Mouse (Mus musculus): ENCODE measurements around the gene Lrrc71. TPM values are rescaled to one million over a fixed set of nuclear protein-coding genes. Genes with fewer than 3 reads are reported as not detected.

The Lrrc71 gene
- polyA plus RNA-seq, 1 experiment from 2014 or later, result 0.92 TPM

- peaks cover 45% of the 10 kb centered on the region for H3K36me3 ChIP-seq (ENCODE audit: control insufficient read depth, insufficient read depth)
- no peak for ATAC-seq
- H3K27ac ChIP-seq (ENCODE audit: low read length), result no peak overlapping the region
- H3K4me3 ChIP-seq (replicated peaks; ENCODE audit: low read length), result no peak overlapping the region
- no peak overlapping the region for H3K9ac ChIP-seq (replicated peaks; ENCODE audit: low read depth, low read length)
- no peaks in the 10 kb centered on the region for H3K4me1 ChIP-seq (replicated peaks; ENCODE audit: control insufficient read depth, insufficient read depth, low read length)
- H3K9me3 ChIP-seq (ENCODE audit: control insufficient read depth, low read length), result no peaks in the 10 kb centered on the region
- 83% methylated on average over 2 of the region's 2 CpGs for WGBS
- H3K4me2 ChIP-seq (ENCODE audit: low read length), result no peak overlapping the region
- no peaks in the 10 kb centered on the region for H3K27me3 ChIP-seq (replicated peaks; ENCODE audit: control insufficient read depth, insufficient read depth, low read length)
Measured at GRCm38 (mm10) chr3:87718525-87718924, 29.9 kb downstream of the Lrrc71 start.

Other genes starting within 250 kb of the Lrrc71 start
- gene Etv3, start 223.2 kb downstream of the Lrrc71 start, polyA plus RNA-seq (2015; fragmentation: Nextera tagmentation; extraction: Ambion mirVana), result 12.1 and 12.4 TPM in 2 replicates
- gene Arhgef11, start 131.1 kb downstream of the Lrrc71 start, polyA plus RNA-seq (2015; fragmentation: Nextera tagmentation; extraction: Ambion mirVana), result 23.0 and 27.4 TPM in 2 replicates
- gene Ntrk1, start 46.5 kb upstream of the Lrrc71 start, polyA plus RNA-seq (2015; fragmentation: Nextera tagmentation; extraction: Ambion mirVana), result 1.1 and 2.1 TPM in 2 replicates
- gene Insrr, start 48.3 kb upstream of the Lrrc71 start, polyA plus RNA-seq (2015; fragmentation: Nextera tagmentation; extraction: Ambion mirVana), result 0.52 and 0.57 TPM in 2 replicates
- 6.9 and 7.4 TPM in 2 replicates for gene Pear1, start 75.7 kb upstream of the Lrrc71 start, polyA plus RNA-seq (2015; fragmentation: Nextera tagmentation; extraction: Ambion mirVana)
- not detected in 2 replicates for gene Sh2d2a, start 98.1 kb upstream of the Lrrc71 start, polyA plus RNA-seq (2015; fragmentation: Nextera tagmentation; extraction: Ambion mirVana)
- gene Prcc, start 137.0 kb upstream of the Lrrc71 start, polyA plus RNA-seq (2015; fragmentation: Nextera tagmentation; extraction: Ambion mirVana), result 13.8 and 16.4 TPM in 2 replicates
- 186 and 212 TPM in 2 replicates for gene Hdgf, start 157.7 kb upstream of the Lrrc71 start, polyA plus RNA-seq (2015; fragmentation: Nextera tagmentation; extraction: Ambion mirVana)
- 63.4 and 64.3 TPM in 2 replicates for gene Mrpl24, start 170.9 kb upstream of the Lrrc71 start, polyA plus RNA-seq (2015; fragmentation: Nextera tagmentation; extraction: Ambion mirVana)
- 43.5 and 49.4 TPM in 2 replicates for gene Isg20l2, start 181.7 kb upstream of the Lrrc71 start, polyA plus RNA-seq (2015; fragmentation: Nextera tagmentation; extraction: Ambion mirVana)
- gene Rrnad1, start 182.1 kb upstream of the Lrrc71 start, polyA plus RNA-seq (2015; fragmentation: Nextera tagmentation; extraction: Ambion mirVana), result 18.4 and 23.5 TPM in 2 replicates
- gene Crabp2, start 200.0 kb upstream of the Lrrc71 start, polyA plus RNA-seq (2015; fragmentation: Nextera tagmentation; extraction: Ambion mirVana), result 18.9 and 19.4 TPM in 2 replicates
- gene Nes, start 222.5 kb upstream of the Lrrc71 start, polyA plus RNA-seq (2015; fragmentation: Nextera tagmentation; extraction: Ambion mirVana), result 35.7 and 41.6 TPM in 2 replicates